Mouse (Mus musculus) liver, adult 2 months (tissue): ENCODE data around the gene Dzip1l. TPM values are rescaled to one million over a fixed set of nuclear protein-coding genes. Genes with fewer than 3 reads are reported as not detected.

Experiments used
- DNase-seq: peaks from one replicate; pipeline ENCODE4 v3.0.0-alpha.2; 2011; ENCODE audit warnings: low read depth, low spot score; ENCODE audit errors: extremely low read depth
- H3K27ac ChIP-seq: fragments of 200-500 bp; replicated peaks from 2 replicates; pipeline ENCODE4 v1.5.1; 2012; ENCODE audit warnings: low read depth, mild to moderate bottlenecking, control low read depth, inconsistent platforms, low read length; ENCODE audit not compliant: insufficient read depth
- H3K27me3 ChIP-seq: fragments of 200-500 bp; 2 replicates; pipeline ENCODE4 v1.6.1; 2012; ENCODE audit warnings: mild to moderate bottlenecking, moderate library complexity, low read length, inconsistent platforms; ENCODE audit not compliant: control insufficient read depth, insufficient read depth
- H3K36me3 ChIP-seq: fragments of 200-500 bp; 2 replicates; pipeline ENCODE4 v1.6.1; 2012; ENCODE audit warnings: low read length, inconsistent platforms; ENCODE audit not compliant: control insufficient read depth, insufficient read depth
- H3K4me1 ChIP-seq: fragments of 200-500 bp; 2 replicates; pipeline ENCODE4 v1.6.1; 2011; ENCODE audit warnings: low read length; ENCODE audit not compliant: control insufficient read depth, insufficient read depth
- H3K4me3 ChIP-seq: fragments of 200-500 bp; 2 replicates; pipeline ENCODE4 v1.5.1; 2011; ENCODE audit warnings: low read depth, mild to moderate bottlenecking, control low read depth, low read length, moderate library complexity; ENCODE audit not compliant: insufficient read depth
- H3K79me2 ChIP-seq: fragments of 200-500 bp; 2 replicates; pipeline ENCODE4 v1.6.1; 2012; ENCODE audit warnings: inconsistent platforms, mild to moderate bottlenecking, low read length, moderate library complexity; ENCODE audit not compliant: control insufficient read depth, insufficient read depth
- H3K9ac ChIP-seq: fragments of 200-500 bp; 2 replicates; pipeline ENCODE4 v1.6.1; 2012; ENCODE audit warnings: low read depth, mild to moderate bottlenecking, control low read depth, inconsistent platforms, low read length
- CTCF ChIP-seq: fragments of 200-500 bp; IDR thresholded peaks from 2 replicates; pipeline ENCODE4 v1.5.1; 2011; ENCODE audit warnings: low read depth, low read length, control low read depth
- POLR2A ChIP-seq: fragments of 200-500 bp; IDR thresholded peaks from 2 replicates; pipeline ENCODE4 v1.6.1; 2011; ENCODE audit warnings: low read length, control low read depth; ENCODE audit not compliant: insufficient read depth; ENCODE audit errors: extremely low read depth
- WGBS: fragments of 180-500 bp; shearing (Covaris S2); methylation state at CpG from one replicate; pipeline ENCODE4 v1.1.7; 2018; 5-methylcytosine and 5-hydroxymethylcytosine counted together
- polyA plus RNA-seq: library from polyadenylated mRNA; depleted of rRNA; stranded (reverse); fragments of >200 nt; gene quantifications from 2 replicates; pipeline ENCODE4 v1.2.3, GENCODE M21; 2012
- total RNA-seq: library from RNA; depleted of rRNA; stranded (reverse); fragments of >200 nt; gene quantifications from 2 replicates; pipeline ENCODE4 v1.2.3, GENCODE M21; 2014

Dzip1l gene
- total and polyA plus RNA-seq, 2 experiments = 0.20 to 0.46 TPM

GRCm38 (mm10) chr9:99624117-99624516 lies 5.2 kb upstream of the Dzip1l start:
- DNase-seq = no peak
- H3K4me1 ChIP-seq = no peaks in the 10 kb centered on the region
- H3K27ac ChIP-seq = no peak overlapping the region
- H3K79me2 ChIP-seq = no peaks in the 10 kb centered on the region
- no peak for TF ChIP-seq CTCF
- TF ChIP-seq POLR2A = no peak
- no peaks in the 10 kb centered on the region for H3K36me3 ChIP-seq
- WGBS = 72% methylated on average over 6 of the region's 6 CpGs
- 0 out of 2 replicates have a peak, but pooled peaks cover 2% of the 10 kb centered on the region for H3K27me3 ChIP-seq
- H3K9ac ChIP-seq = no peak overlapping the region
- H3K4me3 ChIP-seq = no peak overlapping the region

GRCm38 (mm10) chr9:99628581-99628980 lies 715 bp upstream of the Dzip1l start:
- H3K27ac ChIP-seq = no peak overlapping the region

DNA sequence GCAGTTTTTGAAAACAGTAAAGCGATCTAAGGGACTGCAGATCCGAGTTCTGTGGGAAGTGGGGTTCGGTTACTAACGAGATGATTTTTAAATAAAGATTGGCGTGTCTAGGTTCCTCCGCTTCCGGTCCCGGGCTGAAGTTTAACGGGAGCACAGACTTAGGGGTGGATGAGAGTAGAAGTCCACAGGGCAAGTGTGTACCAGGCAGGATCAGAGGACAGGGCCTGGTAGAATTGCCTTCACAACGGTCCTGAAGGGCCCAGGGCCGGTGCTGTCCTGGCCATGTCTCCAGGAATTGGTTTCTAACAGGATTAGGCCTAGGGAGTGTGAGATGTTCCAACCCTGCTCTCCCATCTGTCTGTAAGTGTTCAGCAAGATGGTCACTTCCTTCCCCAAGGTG lies 775 bp downstream of the Dzip1l start:
- no peak overlapping the region; the same call in 1 of the 2 replicates for H3K9ac ChIP-seq
- 17% methylated on average over 11 of the region's 11 CpGs for WGBS

More at GRCm38 (mm10) chr9:99628581-99628980, 715 bp upstream of the Dzip1l start:
- TF ChIP-seq POLR2A (no peak), CTCF (no peak)
- Histone ChIP-seq H3K9ac (no peak overlapping the region), H3K4me3 (no peak overlapping the region), H3K4me1 (no peaks in the 10 kb centered on the region), H3K36me3 (no peaks in the 10 kb centered on the region), H3K27me3 (no peaks in the 10 kb centered on the region), H3K79me2 (no peaks in the 10 kb centered on the region)
- no peak for DNase-seq
- 84% methylated on average over 4 of the region's 4 CpGs for WGBS

GRCm38 (mm10) chr9:99630528-99631125 lies 1.3 kb downstream of the Dzip1l start:
- Histone ChIP-seq H3K27ac (no peak overlapping the region), H3K27me3 (no peaks in the 10 kb centered on the region), H3K4me1 (no peaks in the 10 kb centered on the region), H3K9ac (no peak overlapping the region), H3K4me3 (no peak overlapping the region), H3K79me2 (no peaks in the 10 kb centered on the region), H3K36me3 (no peaks in the 10 kb centered on the region)
- no peak for DNase-seq
- 74% methylated on average over 9 of the region's 9 CpGs for WGBS
- TF ChIP-seq CTCF (no peak), POLR2A (no peak)

More for the DNA sequence above, 775 bp downstream of the Dzip1l start:
- Histone ChIP-seq H3K79me2 (no peaks in the 10 kb centered on the region), H3K4me3 (peak overlapping the region; percentile 60), H3K27ac (0 out of 2 replicates have a peak overlapping the region, but pooled peaks have one; percentile 14), H3K4me1 (no peaks in the 10 kb centered on the region), H3K36me3 (no peaks in the 10 kb centered on the region), H3K27me3 (no peaks in the 10 kb centered on the region)
- TF ChIP-seq CTCF = no peak
- TF ChIP-seq POLR2A = no peak
- DNase-seq = no peak

GRCm38 (mm10) chr9:99631781-99632180 lies 2.5 kb downstream of the Dzip1l start:
- no peak overlapping the region for H3K4me3 ChIP-seq
- no peak for DNase-seq
- 43% methylated on average over 2 of the region's 2 CpGs for WGBS
- TF ChIP-seq CTCF (no peak), POLR2A (no peak)
- H3K36me3 ChIP-seq = no peaks in the 10 kb centered on the region
- H3K27ac ChIP-seq = no peak overlapping the region
- H3K27me3 ChIP-seq = no peaks in the 10 kb centered on the region
- H3K79me2 ChIP-seq = no peaks in the 10 kb centered on the region
- no peaks in the 10 kb centered on the region for H3K4me1 ChIP-seq
- H3K9ac ChIP-seq = no peak overlapping the region

DNA sequence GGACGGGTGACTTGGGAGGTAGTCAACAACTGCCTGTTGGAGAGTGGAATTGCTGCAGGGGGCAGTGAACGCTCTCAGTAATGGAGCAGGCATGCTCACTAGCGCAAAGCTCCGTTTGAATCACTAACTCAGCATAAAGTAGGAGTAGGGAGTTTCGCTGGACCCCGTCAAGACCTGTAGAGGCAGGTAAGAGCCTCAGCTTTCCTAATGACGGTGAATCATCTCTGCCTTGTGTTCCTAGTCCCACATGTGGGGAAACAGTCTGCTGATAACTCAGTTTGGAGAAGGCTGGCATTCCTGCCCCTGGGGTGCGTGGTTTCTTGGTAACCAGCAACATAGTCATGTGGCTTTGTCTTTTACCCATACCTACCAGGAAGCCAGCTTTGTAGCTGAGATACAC lies 3.0 kb downstream of the Dzip1l start:
- H3K79me2 ChIP-seq = no peaks in the 10 kb centered on the region
- no peak overlapping the region for H3K9ac ChIP-seq
- H3K4me1 ChIP-seq = no peaks in the 10 kb centered on the region
- no peak overlapping the region for H3K4me3 ChIP-seq
- no peaks in the 10 kb centered on the region for H3K27me3 ChIP-seq
- 60% methylated on average over 8 of the region's 8 CpGs for WGBS
- TF ChIP-seq CTCF = no peak
- TF ChIP-seq POLR2A = no peak
- H3K36me3 ChIP-seq = no peaks in the 10 kb centered on the region
- no peak overlapping the region for H3K27ac ChIP-seq
- no peak for DNase-seq
